ENCODE assay signal across 12 mouse cellular contexts in the genomic region with DNA sequence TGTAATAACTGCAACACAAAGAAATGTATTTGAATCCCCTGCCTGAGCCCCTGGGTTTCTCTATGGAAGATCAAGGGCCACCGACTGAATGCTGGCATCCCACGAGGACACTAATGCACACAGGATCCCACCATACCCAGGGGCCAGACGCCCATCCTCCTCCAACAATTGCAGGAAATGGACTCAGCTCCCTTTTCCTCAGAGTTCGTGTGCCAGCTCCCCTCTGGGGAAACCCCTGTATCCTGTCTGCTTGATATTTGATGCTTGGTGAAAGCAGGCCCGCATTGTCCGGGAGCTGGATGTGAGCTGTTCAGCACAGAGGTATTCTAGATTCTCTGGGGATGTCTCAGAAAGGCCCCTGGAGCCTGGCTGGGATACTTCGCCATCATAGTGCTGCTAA.
DNase-seq lines count a peak whose midpoint lies in the region; ATAC-seq lines count a peak whose summit lies in the region.
"Had no signal": no experiment of that assay in that cellular context is flagged by ENCODE, and none has a peak within 500 bp of the region (broad histone marks: within the 10 kb centered on the region; RNA-seq: fewer than 3 reads in every experiment).

No protein-coding gene starts in this region.

- 44% methylated on average over 7 of the region's 7 CpGs for WGBS in heart, embryonic 15.5 days

- H3K27ac ChIP-seq in brown adipose tissue, adult 24 weeks (replicated peaks; ENCODE audit: low read depth, low read length): peak overlapping the region; percentile 53
- no peak overlapping the region; the same call in 1 of the 2 replicates for H3K27ac ChIP-seq in heart, embryonic 15.5 days
- H3K27ac ChIP-seq: hindbrain, postnatal 0 days had no signal

- no peaks in the 10 kb centered on the region for H3K27me3 ChIP-seq in heart, embryonic 15.5 days

- peaks cover 6% of the 10 kb centered on the region; the same call in 1 of the 2 replicates for H3K4me1 ChIP-seq in brown adipose tissue, adult 24 weeks (ENCODE audit: control insufficient read depth, insufficient read depth, insufficient read length, low read length)
- no peaks in the 10 kb centered on the region for H3K4me1 ChIP-seq in heart, embryonic 15.5 days (replicated peaks)

- H3K9ac ChIP-seq in heart, embryonic 15.5 days: no peak overlapping the region

- DNase-seq in adrenal gland, postnatal 10 days: peak; percentile 15
- DNase-seq in kidney, postnatal 14 days: peak; percentile 71
- DNase-seq in cerebellum, postnatal 10 days: no peak
- no peak for DNase-seq in urinary bladder, postnatal 4 days (ENCODE audit: low spot score in 2 of 2)
- no peak for DNase-seq in cerebellum, postnatal 4 days (ENCODE audit: low spot score in 2 of 2)
- DNase-seq in urinary bladder, adult 2 months (ENCODE audit: low spot score): no peak
- DNase-seq: cerebellum, adult 11-12 months; thymus, postnatal 36 days had no signal

- peak; percentile 67 for ATAC-seq in heart, embryonic 15.5 days (replicated peaks; ENCODE audit: insufficient number of reproducible peaks, insufficient read depth, low FRiP score, low read depth)
- ATAC-seq: hindbrain, postnatal 0 days had no signal

- H3K4me3 ChIP-seq in brown adipose tissue, adult 24 weeks (ENCODE audit: insufficient read depth, low read depth, low read length): no peak overlapping the region
- no peak overlapping the region for H3K4me3 ChIP-seq in heart, embryonic 15.5 days
- H3K4me3 ChIP-seq: megakaryocyte, embryonic 14.5 days had no signal

- no peaks in the 10 kb centered on the region for H3K36me3 ChIP-seq in heart, embryonic 15.5 days

- no peak overlapping the region for H3K4me2 ChIP-seq in heart, embryonic 15.5 days

- no peaks in the 10 kb centered on the region for H3K9me3 ChIP-seq in heart, embryonic 15.5 days (replicated peaks)

Comparison
In these comparisons a context has a peak if more than half of its experiments do, and no peak if none do; other contexts are left out.
1. DNase-seq: peak in adrenal gland, postnatal 10 days (single experiment) and kidney, postnatal 14 days (single experiment); none in cerebellum, postnatal 10 days (0 of 2), urinary bladder, postnatal 4 days (0 of 2), cerebellum, postnatal 4 days (0 of 2) and urinary bladder, adult 2 months (single experiment).